Mouse (Mus musculus) forebrain, embryonic 10.5 days (tissue): Measurements from ENCODE around the gene Eps15l1. TPM values are rescaled to one million over a fixed set of nuclear protein-coding genes. Genes with fewer than 3 reads are reported as not detected.

ENCODE experiments used
- DNase-seq: peaks from one replicate; pipeline ENCODE4 v3.0.0-alpha.2; 2017; ENCODE audit warnings: low spot score; ENCODE audit errors: extremely low spot score
- H3K27ac ChIP-seq: fragments of 300-500 bp; sonication (generic); 2 replicates; pipeline ENCODE4 v1.5.1; 2016; ENCODE audit warnings: mild to moderate bottlenecking
- H3K27me3 ChIP-seq: fragments of 300-500 bp; sonication (generic); 2 replicates; pipeline ENCODE4 v1.6.1; 2016; ENCODE audit warnings: mild to moderate bottlenecking; ENCODE audit not compliant: poor library complexity, severe bottlenecking
- H3K36me3 ChIP-seq: fragments of 300-500 bp; sonication (generic); replicated peaks from 2 replicates; pipeline ENCODE4 v1.6.1; 2016; ENCODE audit warnings: mild to moderate bottlenecking, moderate library complexity
- H3K4me1 ChIP-seq: fragments of 300-500 bp; sonication (generic); 2 replicates; pipeline ENCODE4 v1.6.1; 2016
- H3K4me3 ChIP-seq: fragments of 300-500 bp; sonication (generic); 2 replicates; pipeline ENCODE4 v1.5.1; 2016; ENCODE audit warnings: mild to moderate bottlenecking, moderate library complexity
- H3K9me3 ChIP-seq: fragments of 300-500 bp; sonication (generic); 2 replicates; pipeline ENCODE4 v1.6.1; 2016; ENCODE audit warnings: mild to moderate bottlenecking, moderate library complexity
- WGBS: fragments of 180-500 bp; shearing (Covaris S2); methylation state at CpG from one replicate; pipeline ENCODE4 v1.1.7; 2016; 5-methylcytosine and 5-hydroxymethylcytosine counted together
- polyA plus RNA-seq: library from polyadenylated mRNA; unstranded; fragments of >200 nt; fragmentation: Nextera tagmentation; extraction: Ambion mirVana; gene quantifications from 2 replicates; pipeline ENCODE4 v1.2.1, GENCODE M21; 2016

Gene Eps15l1
- 72.9 and 74.3 TPM in 2 replicates for polyA plus RNA-seq

DNA sequence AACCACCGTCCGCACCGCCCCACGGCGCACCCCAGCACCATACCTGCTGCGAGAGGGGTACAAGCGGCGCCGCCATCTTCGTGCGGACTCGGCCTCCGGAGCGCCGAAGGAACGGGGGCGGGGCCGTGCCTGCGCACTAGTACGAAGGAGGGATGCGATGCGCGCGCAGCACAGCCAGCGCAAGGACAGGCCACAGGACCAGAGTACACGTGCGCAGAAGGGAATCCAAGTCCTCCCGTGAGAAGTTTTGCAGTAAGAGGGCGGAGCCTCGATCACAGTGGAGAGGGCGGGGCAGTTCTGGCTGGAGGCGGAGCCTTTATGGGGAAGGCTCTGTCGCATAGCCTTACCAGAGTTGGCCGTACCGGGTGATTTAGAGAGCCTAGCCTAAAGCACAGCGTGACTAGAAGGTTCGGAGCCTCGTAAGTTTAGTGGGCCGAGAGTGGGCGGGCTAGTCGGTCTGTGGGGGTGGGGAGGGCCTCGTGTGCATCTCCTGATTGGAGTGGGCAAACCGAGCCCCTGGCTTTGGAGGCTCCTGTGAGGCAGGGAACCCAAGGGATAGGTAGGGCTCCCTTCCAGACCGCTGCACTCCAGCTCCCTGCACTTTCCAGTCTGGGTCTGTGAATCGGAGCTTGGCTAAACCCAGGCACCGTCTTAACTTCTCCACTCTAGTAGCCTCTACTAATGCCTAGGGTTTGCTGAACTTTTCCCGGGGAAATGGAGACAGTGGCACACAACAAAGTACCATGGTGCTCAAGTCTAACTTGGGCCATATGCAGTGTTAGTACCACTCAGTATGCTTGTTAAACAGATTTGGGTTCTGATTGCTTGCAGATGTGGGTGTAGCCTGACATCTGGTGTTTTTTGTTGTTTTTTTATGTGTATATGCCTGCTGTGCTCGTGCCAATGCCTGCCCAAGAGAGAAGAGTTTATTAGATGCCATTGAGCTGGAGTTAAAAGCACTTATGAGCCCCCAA, at the start of gene Eps15l1:
Gene Eps15l1 (minus strand): TSS at position 99 of the 974 bp plus-strand sequence.
- Histone ChIP-seq H3K27me3 (no peaks in the 10 kb centered on the region), H3K27ac (peak within 1 kb of the TSS; percentile 94), H3K4me1 (peaks cover 47% of the 10 kb centered on the region), H3K36me3 (peaks cover 20% of the 10 kb centered on the region), H3K9me3 (no peaks in the 10 kb centered on the region), H3K4me3 (peak within 1 kb of the TSS; percentile 88)
- peak; percentile 98 for DNase-seq
- 1% methylated on average over 48 of the region's 48 CpGs for WGBS

DNA sequence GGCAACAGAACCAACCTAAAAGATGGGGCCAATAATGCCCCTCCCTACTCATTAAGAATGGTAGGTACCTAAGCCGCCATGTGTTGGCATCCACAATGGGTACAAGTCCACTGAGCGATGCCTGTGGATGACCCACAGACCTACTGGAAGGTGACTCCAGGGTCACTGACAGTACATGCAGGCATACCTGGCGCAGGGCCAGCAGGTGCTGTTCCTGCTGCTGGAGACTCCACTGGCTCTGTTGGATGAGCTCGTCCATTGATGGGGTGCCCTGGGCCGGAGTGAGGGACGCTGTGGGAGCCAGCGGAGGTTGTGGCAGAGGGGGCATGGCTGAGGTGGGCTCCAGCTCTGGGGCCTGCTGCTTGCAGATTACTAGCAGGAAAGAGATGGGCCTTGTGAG, 49.4 kb upstream of the Eps15l1 start:
- H3K9me3 ChIP-seq: no peaks in the 10 kb centered on the region
- H3K27ac ChIP-seq: no peak overlapping the region
- no peak overlapping the region for H3K4me3 ChIP-seq
- WGBS: 94% methylated on average over 7 of the region's 7 CpGs
- DNase-seq: no peak
- H3K36me3 ChIP-seq: peaks cover 79% of the 10 kb centered on the region
- H3K4me1 ChIP-seq: peaks cover 17% of the 10 kb centered on the region
- H3K27me3 ChIP-seq: no peaks in the 10 kb centered on the region

DNA sequence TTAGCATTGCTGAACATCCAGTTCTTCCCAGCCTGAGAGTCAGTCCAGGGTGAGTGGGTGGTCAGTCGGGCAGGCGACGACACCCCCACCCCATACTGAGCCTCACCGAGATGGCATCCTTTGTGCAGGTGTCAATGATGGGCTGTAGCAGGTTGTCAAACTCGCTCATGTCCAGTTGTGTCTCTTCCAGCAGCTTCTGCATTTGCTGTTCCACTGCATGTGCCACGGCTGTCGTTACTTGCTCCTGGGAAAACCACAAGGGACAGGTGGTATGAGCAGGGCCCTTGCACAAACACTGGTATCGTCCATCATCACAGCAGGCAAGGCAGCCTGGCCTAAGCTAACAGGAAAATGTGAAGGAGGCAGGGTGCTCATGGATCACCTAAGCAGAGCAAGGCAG, 48.7 kb upstream of the Eps15l1 start:
- H3K27ac ChIP-seq: no peak overlapping the region
- H3K9me3 ChIP-seq: no peaks in the 10 kb centered on the region
- H3K4me1 ChIP-seq: peaks cover 16% of the 10 kb centered on the region
- WGBS: 94% methylated on average over 8 of the region's 8 CpGs
- no peaks in the 10 kb centered on the region for H3K27me3 ChIP-seq
- H3K4me3 ChIP-seq: no peak overlapping the region
- no peak for DNase-seq
- H3K36me3 ChIP-seq: peaks cover 86% of the 10 kb centered on the region

DNA sequence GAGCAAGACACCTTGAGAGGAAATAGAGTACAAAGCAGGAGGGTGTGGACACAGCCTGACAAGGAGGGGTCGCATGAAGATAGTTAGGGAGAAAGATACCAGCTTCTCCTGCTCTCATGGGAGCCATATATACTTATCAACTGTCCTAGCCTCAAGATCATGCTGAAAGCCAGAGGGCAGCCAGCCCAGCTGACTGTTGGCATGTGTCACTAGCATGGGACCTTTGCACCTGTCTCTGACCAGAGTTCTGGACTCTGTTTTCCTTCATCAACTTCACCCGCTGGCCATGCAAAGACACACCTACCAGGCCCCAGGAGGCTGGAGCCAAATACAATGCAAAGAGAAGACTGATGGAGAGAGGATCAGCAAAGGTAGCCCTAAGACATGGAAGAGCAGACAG, 48.0 kb upstream of the Eps15l1 start:
- Histone ChIP-seq H3K4me3 (no peak overlapping the region), H3K36me3 (peaks cover 94% of the 10 kb centered on the region), H3K27ac (no peak overlapping the region), H3K4me1 (peaks cover 14% of the 10 kb centered on the region), H3K9me3 (no peaks in the 10 kb centered on the region), H3K27me3 (no peaks in the 10 kb centered on the region)
- WGBS: 84% methylated on average over 2 of the region's 2 CpGs
- DNase-seq: no peak

DNA sequence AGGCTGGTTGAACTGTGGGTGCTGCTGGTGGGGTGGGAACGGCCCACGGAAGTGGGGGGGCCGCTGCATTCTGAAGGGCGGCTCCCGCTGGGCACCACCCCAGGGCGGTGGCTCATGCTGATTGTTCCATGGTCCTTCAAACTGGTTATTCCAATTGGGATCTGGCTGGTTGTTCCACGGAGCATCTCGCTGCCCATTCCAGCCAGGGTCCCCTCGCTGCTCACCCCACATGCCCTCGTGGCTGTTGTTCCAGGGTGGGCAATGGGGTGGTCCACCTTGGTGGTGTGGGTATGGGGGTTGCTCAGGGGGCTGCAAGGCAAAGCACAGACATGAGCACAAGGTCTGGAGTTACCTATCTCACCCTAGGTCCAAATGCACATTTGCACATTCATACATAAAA, 43.0 kb upstream of the Eps15l1 start:
- H3K27ac ChIP-seq: no peak overlapping the region
- H3K9me3 ChIP-seq: no peaks in the 10 kb centered on the region
- no peaks in the 10 kb centered on the region for H3K4me1 ChIP-seq
- 95% methylated on average over 10 of the region's 10 CpGs for WGBS
- H3K27me3 ChIP-seq: no peaks in the 10 kb centered on the region
- peaks cover 100% of the 10 kb centered on the region for H3K36me3 ChIP-seq
- H3K4me3 ChIP-seq: no peak overlapping the region
- DNase-seq: no peak

DNA sequence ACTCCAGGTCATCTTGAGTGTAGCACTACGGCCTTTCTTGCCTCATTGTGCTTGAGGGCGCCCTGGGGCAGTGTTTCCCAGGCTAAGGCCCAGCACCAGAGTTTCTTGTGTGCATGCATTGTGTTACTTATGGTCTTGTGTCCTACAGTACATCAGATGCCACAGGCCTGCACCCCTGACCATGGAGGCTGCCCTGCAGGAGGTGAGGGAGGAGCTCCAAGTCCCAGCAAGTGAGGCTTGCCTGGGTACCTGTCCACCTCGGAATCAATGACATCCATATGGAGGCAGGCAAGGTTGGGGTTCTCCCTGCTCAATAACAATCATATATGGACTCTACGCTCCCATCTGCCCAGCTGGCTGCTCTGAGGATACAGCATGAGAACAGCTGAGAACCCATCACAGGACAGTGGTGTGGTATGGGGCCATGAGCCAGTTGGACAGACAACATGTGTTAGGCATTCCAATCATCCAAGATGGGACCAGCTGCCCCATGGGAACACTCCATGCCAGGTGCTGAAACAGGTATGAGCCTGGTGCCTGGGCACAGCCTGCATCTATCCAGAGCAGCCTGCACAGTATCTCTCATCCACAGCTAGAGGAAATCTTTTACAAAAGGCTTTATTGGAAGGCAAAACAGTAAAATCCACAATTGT, 38.7 kb upstream of the Eps15l1 start:
- DNase-seq: no peak
- H3K9me3 ChIP-seq: no peaks in the 10 kb centered on the region
- peaks cover 83% of the 10 kb centered on the region for H3K36me3 ChIP-seq
- H3K4me3 ChIP-seq: no peak overlapping the region
- H3K27me3 ChIP-seq: no peaks in the 10 kb centered on the region
- H3K27ac ChIP-seq: no peak overlapping the region
- WGBS: 88% methylated on average over 4 of the region's 4 CpGs
- no peaks in the 10 kb centered on the region for H3K4me1 ChIP-seq

DNA sequence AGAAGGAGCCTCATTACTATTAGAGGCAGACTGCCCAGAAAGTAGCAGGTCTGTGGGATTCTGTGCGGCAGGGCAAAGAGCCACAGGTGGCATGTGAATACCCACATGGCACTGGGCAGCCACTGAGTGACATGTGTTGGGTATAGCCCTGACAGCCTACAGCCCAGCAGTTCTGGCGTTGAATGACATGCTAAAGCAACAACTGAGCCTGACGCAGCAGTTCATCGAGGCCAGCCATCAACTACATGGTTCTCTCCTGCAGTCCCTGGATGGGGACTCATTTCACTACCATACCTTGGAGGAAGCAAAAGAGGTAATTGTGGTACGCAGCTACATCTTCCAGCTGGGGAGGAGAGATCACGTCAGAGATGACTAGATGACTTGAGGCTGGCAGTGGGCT, 37.2 kb upstream of the Eps15l1 start:
- no peak overlapping the region for H3K27ac ChIP-seq
- H3K9me3 ChIP-seq: peaks cover 5% of the 10 kb centered on the region; the same call in 1 of the 2 replicates
- H3K27me3 ChIP-seq: no peaks in the 10 kb centered on the region
- H3K4me1 ChIP-seq: no peaks in the 10 kb centered on the region
- 87% methylated on average over 6 of the region's 6 CpGs for WGBS
- no peak overlapping the region for H3K4me3 ChIP-seq
- no peak for DNase-seq
- peaks cover 83% of the 10 kb centered on the region for H3K36me3 ChIP-seq

DNA sequence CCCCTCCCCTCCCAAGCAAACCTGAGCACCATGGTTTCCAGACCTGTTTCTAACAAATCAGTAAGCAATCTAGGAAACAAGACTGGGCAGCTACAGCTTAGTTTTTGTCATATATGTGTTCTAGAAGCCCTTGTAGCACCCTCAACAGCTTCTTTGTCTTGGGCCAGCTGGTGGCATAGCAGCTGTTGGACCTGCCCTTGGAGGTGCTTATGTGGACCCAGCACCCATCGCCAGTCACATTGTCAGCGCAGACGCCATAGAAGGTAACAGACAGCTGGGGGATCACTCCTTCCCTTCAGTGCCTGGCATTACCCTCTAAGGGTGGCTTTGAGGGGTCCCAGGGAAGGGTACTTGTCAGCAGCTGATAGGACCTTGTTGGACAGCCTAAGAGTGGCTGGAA, 36.5 kb upstream of the Eps15l1 start:
- no peak overlapping the region for H3K4me3 ChIP-seq
- WGBS: 91% methylated on average over 3 of the region's 3 CpGs
- H3K36me3 ChIP-seq: peaks cover 83% of the 10 kb centered on the region
- H3K27me3 ChIP-seq: no peaks in the 10 kb centered on the region
- no peak for DNase-seq
- no peaks in the 10 kb centered on the region for H3K4me1 ChIP-seq
- H3K9me3 ChIP-seq: peaks cover 9% of the 10 kb centered on the region; the same call in 1 of the 2 replicates
- no peak overlapping the region for H3K27ac ChIP-seq

DNA sequence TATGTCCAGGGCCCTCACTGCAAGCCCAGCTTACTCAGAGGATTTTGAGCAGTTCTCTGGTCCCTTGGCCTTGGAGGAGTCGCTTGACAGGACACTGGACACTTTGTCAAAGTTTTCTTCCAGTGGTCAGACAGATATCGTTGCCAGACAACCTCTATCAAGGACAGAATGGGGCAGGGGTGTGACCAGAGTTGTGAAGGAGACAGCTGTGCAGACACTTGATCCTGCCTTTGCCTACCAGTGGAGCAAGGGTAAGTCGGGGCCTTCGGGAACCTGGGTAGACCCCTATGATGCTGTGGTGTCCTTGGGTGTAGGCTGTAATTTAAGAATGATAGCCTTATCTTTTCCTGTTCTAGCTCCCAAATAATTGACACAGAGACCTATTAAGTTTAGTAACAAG, 34.1 kb upstream of the Eps15l1 start:
- Histone ChIP-seq H3K4me3 (no peak overlapping the region), H3K9me3 (peaks cover 9% of the 10 kb centered on the region; the same call in 1 of the 2 replicates), H3K27ac (no peak overlapping the region), H3K4me1 (no peaks in the 10 kb centered on the region), H3K27me3 (no peaks in the 10 kb centered on the region), H3K36me3 (peaks cover 80% of the 10 kb centered on the region)
- WGBS: 92% methylated on average over 4 of the region's 4 CpGs
- no peak for DNase-seq

DNA sequence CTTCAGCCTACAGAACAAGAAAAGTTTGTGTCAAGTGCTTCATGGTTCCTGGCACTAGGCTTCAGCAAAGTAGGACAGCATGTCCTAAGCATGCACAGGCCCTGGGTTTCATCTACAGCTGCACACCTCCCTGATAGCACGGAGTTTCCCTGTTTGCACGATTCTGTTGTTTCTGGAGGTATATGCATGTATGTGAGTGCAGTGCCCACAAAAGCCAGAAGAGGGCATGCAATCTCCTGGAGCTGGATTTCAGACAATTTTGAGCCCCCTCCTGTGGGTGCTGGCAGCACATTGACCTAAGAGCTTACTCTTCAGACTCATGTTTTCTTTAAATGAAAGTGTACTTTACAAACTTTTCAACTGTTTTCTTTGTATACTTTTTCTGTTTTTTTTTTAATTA, 32.6 kb upstream of the Eps15l1 start:
- no peak for DNase-seq
- Histone ChIP-seq H3K4me3 (no peak overlapping the region), H3K9me3 (peaks cover 9% of the 10 kb centered on the region; the same call in 1 of the 2 replicates), H3K27me3 (no peaks in the 10 kb centered on the region), H3K27ac (no peak overlapping the region), H3K36me3 (peaks cover 80% of the 10 kb centered on the region), H3K4me1 (no peaks in the 10 kb centered on the region)
- 95% methylated on average over 2 of the region's 2 CpGs for WGBS

DNA sequence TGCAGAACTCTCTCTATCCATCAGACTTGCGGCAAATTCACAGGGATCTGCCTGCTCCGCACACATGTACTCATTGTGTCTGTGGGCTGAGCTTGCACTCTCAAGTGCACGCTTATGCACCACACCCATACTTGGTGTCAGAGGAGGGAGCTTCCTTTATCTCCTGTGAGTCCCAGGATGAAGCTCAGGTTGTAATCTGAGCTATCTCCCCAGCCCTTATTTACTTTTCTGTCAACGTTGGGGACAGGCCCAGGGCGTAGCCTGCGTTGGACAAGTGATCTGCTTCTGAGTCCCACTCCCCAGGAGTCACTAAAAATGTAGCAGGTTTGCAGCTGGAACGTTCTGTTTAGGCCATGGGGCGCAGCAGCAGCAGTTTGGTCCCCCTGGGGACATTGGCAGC, 30.3 kb upstream of the Eps15l1 start:
- H3K27me3 ChIP-seq: no peaks in the 10 kb centered on the region
- WGBS: 91% methylated on average over 8 of the region's 8 CpGs
- peaks cover 9% of the 10 kb centered on the region; the same call in 1 of the 2 replicates for H3K9me3 ChIP-seq
- H3K36me3 ChIP-seq: peaks cover 83% of the 10 kb centered on the region
- DNase-seq: no peak
- H3K4me1 ChIP-seq: no peaks in the 10 kb centered on the region
- no peak overlapping the region for H3K27ac ChIP-seq
- no peak overlapping the region for H3K4me3 ChIP-seq

DNA sequence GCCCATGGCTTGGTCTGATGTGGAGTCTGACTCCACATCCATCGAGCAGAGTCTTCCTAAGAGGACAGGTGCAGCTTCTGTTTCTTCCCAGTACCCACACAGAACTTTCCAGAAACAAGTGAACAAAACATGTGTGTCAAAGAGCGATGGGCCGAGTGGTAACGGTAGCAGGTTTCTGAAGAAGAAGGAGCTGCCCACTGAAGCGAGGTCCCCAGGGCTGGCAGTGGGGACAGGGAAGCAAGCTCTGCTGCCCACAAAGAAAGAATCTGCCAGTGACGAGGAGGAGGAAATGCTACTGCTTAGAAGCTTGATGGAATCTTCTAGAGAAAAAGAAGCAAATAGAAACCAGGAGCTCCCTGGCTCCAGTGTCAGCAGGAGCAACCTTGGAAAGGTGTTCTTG, 23.8 kb upstream of the Eps15l1 start:
- peaks cover 10% of the 10 kb centered on the region for H3K4me1 ChIP-seq
- DNase-seq: no peak
- H3K27ac ChIP-seq: no peak overlapping the region
- no peak overlapping the region for H3K4me3 ChIP-seq
- peaks cover 37% of the 10 kb centered on the region for H3K36me3 ChIP-seq
- H3K9me3 ChIP-seq: no peaks in the 10 kb centered on the region
- 94% methylated on average over 6 of the region's 6 CpGs for WGBS
- no peaks in the 10 kb centered on the region for H3K27me3 ChIP-seq

DNA sequence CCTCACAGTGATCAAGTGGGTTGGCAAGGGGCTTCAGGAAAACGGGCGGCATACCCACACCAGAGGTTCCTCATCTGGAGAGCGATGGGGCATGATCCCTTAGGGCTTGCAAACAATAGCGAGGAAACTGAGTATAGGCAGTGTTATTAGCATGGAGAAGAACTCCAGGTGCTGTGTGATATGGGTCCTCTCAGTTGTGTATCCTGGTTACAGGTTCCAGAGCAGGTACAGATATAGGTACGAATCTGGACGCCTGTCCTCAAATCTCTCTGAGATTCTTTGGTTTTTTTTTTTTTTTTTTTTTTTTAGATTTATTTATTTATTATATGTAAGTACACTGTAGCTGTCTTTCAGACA, 22.7 kb upstream of the Eps15l1 start:
- H3K4me3 ChIP-seq: peak overlapping the region; percentile 53
- no peaks in the 10 kb centered on the region for H3K9me3 ChIP-seq
- H3K27me3 ChIP-seq: no peaks in the 10 kb centered on the region
- 43% methylated on average over 6 of the region's 6 CpGs for WGBS
- H3K27ac ChIP-seq: peak overlapping the region; percentile 89
- no peak for DNase-seq
- peaks cover 26% of the 10 kb centered on the region for H3K36me3 ChIP-seq
- H3K4me1 ChIP-seq: peaks cover 10% of the 10 kb centered on the region
